Mouse (Mus musculus): Measurements from ENCODE around the gene Adgrb2.

DNA sequence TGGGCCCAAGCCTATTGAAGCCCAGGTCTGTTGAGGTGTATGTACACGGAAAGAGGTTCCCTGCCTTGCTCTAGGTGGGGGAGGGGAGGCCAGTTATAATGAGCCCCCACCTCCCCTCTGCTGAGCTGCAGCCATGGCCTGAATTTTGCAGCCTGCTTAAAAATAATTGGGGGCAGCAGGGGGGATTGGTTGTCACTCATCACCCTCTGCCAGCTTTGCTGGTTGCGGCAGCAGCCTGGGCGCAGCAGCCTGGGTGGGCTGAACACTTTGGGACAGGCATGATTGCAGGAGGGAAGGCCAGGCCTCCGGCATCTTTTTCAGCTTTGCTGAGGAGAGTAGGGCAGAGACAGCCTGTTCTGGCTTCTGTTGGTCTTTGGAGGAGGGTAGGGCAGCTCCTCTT, 5.3 kb downstream of the Adgrb2 start:
- TF ChIP-seq CTCF (IDR thresholded peaks at IDR 0.05; ENCODE audit: borderline replicate concordance, control insufficient read depth, extremely low read depth, insufficient read depth, low read length, poor library complexity), result no peak
- no peak for TF ChIP-seq POLR2A (IDR thresholded peaks at IDR 0.05; ENCODE audit: control insufficient read depth, extremely low read depth, insufficient read depth, low read length, poor library complexity)
